Mouse (Mus musculus): Measurements from ENCODE around the gene Hist4h4. TPM values are rescaled to one million over a fixed set of nuclear protein-coding genes. Genes with fewer than 3 reads are reported as not detected.
A peak's percentile ranks its signal among the peaks of the same experiment; 100 is the strongest.

Hist4h4 gene
- polyA plus RNA-seq, 1 experiment from 2014 or later = 0.56 TPM

DNA sequence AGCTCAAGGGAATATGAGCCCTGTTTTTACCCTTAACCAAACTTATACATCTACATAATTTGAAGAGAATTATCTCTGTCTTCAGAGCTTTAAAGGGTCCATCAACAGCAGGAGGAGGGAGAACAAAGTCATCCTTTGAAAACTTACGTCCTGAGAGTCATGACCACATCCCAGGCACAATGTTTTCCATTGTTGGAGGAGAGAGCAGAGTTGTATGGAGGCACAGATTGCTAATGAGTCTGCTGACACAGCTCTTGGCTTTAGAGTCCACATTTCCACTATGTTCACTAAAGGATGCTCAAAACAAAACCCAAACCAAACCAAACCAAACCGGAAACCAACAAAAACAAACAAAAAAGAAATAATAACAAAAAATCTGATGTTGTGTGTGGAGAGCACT, 40.7 kb upstream of the Hist4h4 start:
- Histone ChIP-seq H3K27ac (ENCODE audit: low read depth, low read length) (no peak overlapping the region), H3K27me3 (ENCODE audit: control insufficient read depth, insufficient read depth, low read length) (no peaks in the 10 kb centered on the region), H3K4me1 (ENCODE audit: control insufficient read depth, insufficient read depth, low read length) (no peaks in the 10 kb centered on the region), H3K9ac (replicated peaks; ENCODE audit: low read depth, low read length) (no peak overlapping the region), H3K9me3 (ENCODE audit: control insufficient read depth, low read length) (no peaks in the 10 kb centered on the region), H3K4me3 (ENCODE audit: low read depth, low read length) (no peak overlapping the region), H3K36me3 (ENCODE audit: control insufficient read depth, insufficient read depth, low read length) (no peaks in the 10 kb centered on the region), H3K4me2 (ENCODE audit: low read depth, low read length) (no peak overlapping the region)
- WGBS = 62% methylated on average over 2 of the region's 2 CpGs
- no peak for ATAC-seq (ENCODE audit: low read depth)

DNA sequence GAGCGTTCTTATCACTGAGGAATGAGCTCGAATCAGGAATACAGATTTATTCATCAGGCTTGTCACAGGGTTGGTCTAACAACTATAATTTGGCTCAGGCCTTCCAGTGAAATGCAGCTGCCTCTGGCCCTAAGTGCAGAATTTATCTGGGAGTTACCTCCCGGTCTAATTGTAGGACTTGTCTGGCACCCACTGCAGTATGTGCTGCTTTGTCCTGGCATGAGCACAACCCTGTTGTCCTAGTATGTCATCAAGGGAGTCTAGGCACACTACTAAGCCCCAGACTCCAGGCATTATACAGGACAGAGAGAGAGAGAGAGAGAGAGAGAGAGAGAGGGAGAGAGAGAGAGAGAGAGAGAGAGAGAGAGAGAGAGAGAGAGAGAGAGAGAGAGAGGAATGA, 33.1 kb upstream of the Hist4h4 start:
- no peak overlapping the region for H3K4me2 ChIP-seq (ENCODE audit: low read depth, low read length)
- ATAC-seq (ENCODE audit: low read depth) = no peak
- H3K9me3 ChIP-seq (ENCODE audit: control insufficient read depth, low read length) = no peaks in the 10 kb centered on the region
- H3K4me1 ChIP-seq (ENCODE audit: control insufficient read depth, insufficient read depth, low read length) = no peaks in the 10 kb centered on the region
- H3K4me3 ChIP-seq (ENCODE audit: low read depth, low read length) = no peak overlapping the region
- H3K9ac ChIP-seq (replicated peaks; ENCODE audit: low read depth, low read length) = no peak overlapping the region
- WGBS = 85% methylated on average over 3 of the region's 3 CpGs
- no peak overlapping the region for H3K27ac ChIP-seq (ENCODE audit: low read depth, low read length)
- H3K27me3 ChIP-seq (ENCODE audit: control insufficient read depth, insufficient read depth, low read length) = no peaks in the 10 kb centered on the region
- H3K36me3 ChIP-seq (ENCODE audit: control insufficient read depth, insufficient read depth, low read length) = no peaks in the 10 kb centered on the region

DNA sequence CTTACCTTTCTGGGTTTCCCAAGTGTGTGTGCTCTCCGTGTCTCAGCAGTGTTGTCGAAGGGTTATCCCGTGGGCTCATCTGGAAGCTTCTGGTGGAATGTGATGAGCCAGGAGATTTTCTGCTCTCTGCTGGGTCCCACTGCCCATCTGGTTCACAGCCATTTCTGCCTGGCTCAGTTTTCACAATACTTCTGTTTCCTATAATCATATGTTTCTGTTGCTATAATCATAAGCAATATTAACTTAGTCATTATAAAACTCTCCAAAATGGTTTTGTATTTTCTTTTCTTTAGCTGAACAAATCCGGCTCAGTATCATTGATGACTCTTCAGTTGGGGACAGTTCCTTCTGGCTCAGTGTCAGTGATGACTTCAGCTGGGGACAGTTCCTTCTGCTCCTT, 31.1 kb upstream of the Hist4h4 start, which contains the start of gene Smco3:
Smco3 (minus strand) TSS at position 101 of the 400 bp plus-strand sequence.
- Histone ChIP-seq H3K9ac (replicated peaks; ENCODE audit: low read depth, low read length) (no peak within 1 kb of the TSS), H3K4me3 (ENCODE audit: low read depth, low read length) (no peak within 1 kb of the TSS), H3K27ac (ENCODE audit: low read depth, low read length) (no peak within 1 kb of the TSS), H3K4me1 (ENCODE audit: control insufficient read depth, insufficient read depth, low read length) (no peaks in the 10 kb centered on the region), H3K36me3 (ENCODE audit: control insufficient read depth, insufficient read depth, low read length) (no peaks in the 10 kb centered on the region), H3K4me2 (ENCODE audit: low read depth, low read length) (no peak within 1 kb of the TSS), H3K27me3 (ENCODE audit: control insufficient read depth, insufficient read depth, low read length) (no peaks in the 10 kb centered on the region), H3K9me3 (ENCODE audit: control insufficient read depth, low read length) (no peaks in the 10 kb centered on the region)
- 60% methylated on average over 4 of the region's 4 CpGs for WGBS
- ATAC-seq (ENCODE audit: low read depth) = no peak

DNA sequence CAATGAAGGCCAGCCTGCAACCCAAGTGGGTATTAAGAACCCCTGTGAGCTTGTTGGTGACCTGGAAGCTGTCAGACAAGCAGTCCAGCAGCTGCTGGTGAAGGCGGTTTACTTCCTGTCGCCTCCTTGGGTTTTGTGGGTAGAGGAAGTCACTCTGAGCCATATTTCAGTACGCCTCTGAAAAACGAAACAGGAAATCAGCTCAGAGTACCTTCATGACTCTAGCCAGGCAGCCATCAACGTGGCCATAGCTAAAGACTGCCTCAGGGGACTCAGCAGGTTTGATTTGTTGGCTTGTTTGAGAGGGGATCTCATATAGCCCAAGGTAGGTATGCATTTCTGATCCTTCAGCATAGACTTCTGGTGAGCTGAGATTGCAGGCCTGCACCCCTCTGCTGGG, 27.5 kb upstream of the Hist4h4 start:
- no peaks in the 10 kb centered on the region for H3K9me3 ChIP-seq (ENCODE audit: control insufficient read depth, low read length)
- no peaks in the 10 kb centered on the region for H3K36me3 ChIP-seq (ENCODE audit: control insufficient read depth, insufficient read depth, low read length)
- H3K4me2 ChIP-seq (ENCODE audit: low read depth, low read length) = no peak overlapping the region
- no peak overlapping the region for H3K27ac ChIP-seq (ENCODE audit: low read depth, low read length)
- no peaks in the 10 kb centered on the region for H3K27me3 ChIP-seq (ENCODE audit: control insufficient read depth, insufficient read depth, low read length)
- no peak overlapping the region for H3K9ac ChIP-seq (replicated peaks; ENCODE audit: low read depth, low read length)
- peaks cover 4% of the 10 kb centered on the region; the same call in 1 of the 2 replicates for H3K4me1 ChIP-seq (ENCODE audit: control insufficient read depth, insufficient read depth, low read length)
- no peak for ATAC-seq (ENCODE audit: low read depth)
- H3K4me3 ChIP-seq (ENCODE audit: low read depth, low read length) = no peak overlapping the region
- 87% methylated on average over 5 of the region's 5 CpGs for WGBS

DNA sequence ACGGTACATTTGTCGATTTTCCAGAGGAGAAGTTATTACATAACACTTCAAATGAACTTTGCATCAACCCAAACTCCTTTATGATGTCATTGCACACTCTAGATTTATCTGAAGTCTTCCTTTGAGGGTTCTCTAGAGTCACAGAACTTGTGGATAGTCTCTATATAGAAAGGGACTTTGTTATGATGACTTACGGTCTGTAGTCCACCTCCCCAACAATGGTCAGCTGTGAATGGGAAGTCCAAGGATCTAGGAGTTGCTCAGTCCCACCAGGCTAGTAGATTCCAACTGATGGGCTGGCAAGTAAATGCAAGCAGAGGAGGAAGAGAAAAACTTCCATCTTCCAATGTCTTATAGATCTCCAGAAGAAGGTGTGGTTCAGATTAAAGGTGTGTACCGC, 24.5 kb upstream of the Hist4h4 start:
- ATAC-seq (ENCODE audit: low read depth) = no peak
- peaks cover 10% of the 10 kb centered on the region for H3K36me3 ChIP-seq (ENCODE audit: control insufficient read depth, insufficient read depth, low read length)

DNA sequence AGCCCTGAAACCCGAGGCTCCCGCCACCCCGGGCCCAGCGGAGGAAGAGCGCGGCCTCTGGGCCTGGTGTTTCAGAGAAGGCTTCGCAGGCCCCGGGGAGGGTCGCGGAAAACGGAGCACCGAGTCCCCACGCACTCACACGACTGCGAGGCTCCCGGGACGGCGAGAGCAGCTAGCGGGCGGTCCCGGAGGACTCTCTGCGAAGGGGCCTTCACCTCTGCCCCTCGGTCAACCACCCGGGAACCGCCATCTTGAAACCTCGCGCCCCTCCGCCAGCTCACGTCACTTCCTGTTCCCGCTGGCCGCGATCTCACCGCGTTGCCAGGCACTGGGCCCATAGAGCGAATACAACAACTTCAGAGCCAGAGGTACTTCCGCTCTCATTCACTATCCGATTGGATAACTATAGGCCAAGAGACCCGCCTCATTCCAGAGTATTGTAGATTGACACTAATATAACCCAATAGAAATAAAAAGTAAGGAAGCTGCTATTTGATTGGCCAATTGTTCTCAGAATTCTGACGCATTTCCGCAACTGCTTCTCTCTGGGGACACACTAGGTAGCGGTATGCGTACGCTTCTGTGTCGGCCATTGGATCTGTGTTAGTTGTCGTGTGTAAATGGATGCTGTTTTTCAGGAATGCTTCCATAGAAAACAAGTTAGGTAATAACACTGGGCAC, 23.8 kb upstream of the Hist4h4 start, which contains the start of gene Wbp11:
Wbp11 (minus strand) TSS at position 353 of the 681 bp plus-strand sequence.
- peak; percentile 100 for ATAC-seq (ENCODE audit: low read depth)
- peak within 1 kb of the TSS; percentile 100 for H3K4me3 ChIP-seq (ENCODE audit: low read depth, low read length)
- WGBS = under 1% methylated on average over 45 of the region's 45 CpGs
- peak within 1 kb of the TSS; percentile 86 for H3K27ac ChIP-seq (ENCODE audit: low read depth, low read length)
- H3K36me3 ChIP-seq (ENCODE audit: control insufficient read depth, insufficient read depth, low read length) = peaks cover 10% of the 10 kb centered on the region
- peak within 1 kb of the TSS; percentile 79 for H3K4me2 ChIP-seq (ENCODE audit: low read depth, low read length)
- H3K4me1 ChIP-seq (ENCODE audit: control insufficient read depth, insufficient read depth, low read length) = peaks cover 8% of the 10 kb centered on the region; the same call in 1 of the 2 replicates
- no peaks in the 10 kb centered on the region for H3K9me3 ChIP-seq (ENCODE audit: control insufficient read depth, low read length)
- H3K9ac ChIP-seq (replicated peaks; ENCODE audit: low read depth, low read length) = peak within 1 kb of the TSS; percentile 82
- H3K27me3 ChIP-seq (ENCODE audit: control insufficient read depth, insufficient read depth, low read length) = no peaks in the 10 kb centered on the region

More for the DNA sequence above, 24.5 kb upstream of the Hist4h4 start:
- Histone ChIP-seq H3K27me3 (ENCODE audit: control insufficient read depth, insufficient read depth, low read length) (no peaks in the 10 kb centered on the region), H3K9ac (replicated peaks; ENCODE audit: low read depth, low read length) (peak overlapping the region; percentile 50), H3K9me3 (ENCODE audit: control insufficient read depth, low read length) (no peaks in the 10 kb centered on the region), H3K27ac (ENCODE audit: low read depth, low read length) (peak overlapping the region; percentile 86), H3K4me3 (ENCODE audit: low read depth, low read length) (peak overlapping the region; percentile 100), H3K4me1 (ENCODE audit: control insufficient read depth, insufficient read depth, low read length) (peaks cover 8% of the 10 kb centered on the region; the same call in 1 of the 2 replicates), H3K4me2 (ENCODE audit: low read depth, low read length) (peak overlapping the region; percentile 57)
- 35% methylated on average over 4 of the region's 4 CpGs for WGBS

DNA sequence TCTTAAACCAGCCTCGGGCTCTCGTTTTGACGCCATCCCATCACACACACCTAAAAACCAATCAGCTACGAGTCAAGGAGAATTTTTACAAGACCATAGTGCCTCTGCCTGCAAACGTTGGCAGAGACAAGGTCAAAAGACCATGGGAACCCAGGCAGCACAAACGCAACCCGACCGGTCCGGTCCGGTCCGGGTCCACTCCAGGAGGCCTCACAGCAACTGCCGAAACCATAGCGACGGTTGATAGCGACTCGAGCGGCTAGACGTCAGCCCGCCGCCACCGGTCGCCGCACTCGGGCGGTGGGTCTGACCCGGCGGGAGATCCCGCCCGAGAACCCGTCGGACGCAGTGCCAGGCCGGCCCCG, 23.3 kb upstream of the Hist4h4 start, which contains the start of gene BC049715:
BC049715 (plus strand) TSS at position 111 of the 365 bp plus-strand sequence.
- Histone ChIP-seq H3K4me1 (ENCODE audit: control insufficient read depth, insufficient read depth, low read length) (peaks cover 8% of the 10 kb centered on the region; the same call in 1 of the 2 replicates), H3K27ac (ENCODE audit: low read depth, low read length) (peak within 1 kb of the TSS; percentile 86), H3K27me3 (ENCODE audit: control insufficient read depth, insufficient read depth, low read length) (no peaks in the 10 kb centered on the region), H3K9ac (replicated peaks; ENCODE audit: low read depth, low read length) (peak within 1 kb of the TSS; percentile 82), H3K9me3 (ENCODE audit: control insufficient read depth, low read length) (no peaks in the 10 kb centered on the region), H3K4me2 (ENCODE audit: low read depth, low read length) (peak within 1 kb of the TSS; percentile 79), H3K36me3 (ENCODE audit: control insufficient read depth, insufficient read depth, low read length) (peaks cover 14% of the 10 kb centered on the region), H3K4me3 (ENCODE audit: low read depth, low read length) (peak within 1 kb of the TSS; percentile 100)
- ATAC-seq (ENCODE audit: low read depth) = no peak; the same call in 1 of the 2 replicates
- WGBS = 0% methylated on average over 34 of the region's 34 CpGs

DNA sequence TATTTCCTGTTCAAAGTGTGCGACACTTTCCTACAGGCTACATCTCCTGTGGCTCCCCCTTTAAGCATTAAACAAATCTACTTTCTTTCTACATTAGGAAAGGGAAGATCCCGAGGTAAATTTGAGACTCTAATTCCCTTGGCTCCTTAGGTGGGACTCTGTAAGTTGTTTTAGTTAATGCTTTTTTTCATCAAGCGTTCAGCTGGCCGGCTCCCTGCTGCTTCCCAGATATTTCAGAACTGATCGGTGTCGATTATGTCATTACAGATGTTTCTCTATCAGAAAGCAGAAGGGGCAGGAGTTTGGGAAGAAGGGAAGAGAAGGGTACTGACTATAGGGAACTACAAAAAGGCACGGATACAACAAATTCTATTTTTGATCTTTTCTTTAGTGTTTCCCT, 22.9 kb upstream of the Hist4h4 start:
- WGBS = 25% methylated on average over 7 of the region's 7 CpGs
- H3K4me3 ChIP-seq (ENCODE audit: low read depth, low read length) = peak overlapping the region; percentile 100
- H3K4me2 ChIP-seq (ENCODE audit: low read depth, low read length) = peak overlapping the region; percentile 79
- H3K9me3 ChIP-seq (ENCODE audit: control insufficient read depth, low read length) = no peaks in the 10 kb centered on the region
- H3K27ac ChIP-seq (ENCODE audit: low read depth, low read length) = no peak overlapping the region
- H3K36me3 ChIP-seq (ENCODE audit: control insufficient read depth, insufficient read depth, low read length) = peaks cover 17% of the 10 kb centered on the region
- no peaks in the 10 kb centered on the region for H3K27me3 ChIP-seq (ENCODE audit: control insufficient read depth, insufficient read depth, low read length)
- peaks cover 8% of the 10 kb centered on the region; the same call in 1 of the 2 replicates for H3K4me1 ChIP-seq (ENCODE audit: control insufficient read depth, insufficient read depth, low read length)
- no peak for ATAC-seq (ENCODE audit: low read depth)
- H3K9ac ChIP-seq (replicated peaks; ENCODE audit: low read depth, low read length) = peak overlapping the region; percentile 82

DNA sequence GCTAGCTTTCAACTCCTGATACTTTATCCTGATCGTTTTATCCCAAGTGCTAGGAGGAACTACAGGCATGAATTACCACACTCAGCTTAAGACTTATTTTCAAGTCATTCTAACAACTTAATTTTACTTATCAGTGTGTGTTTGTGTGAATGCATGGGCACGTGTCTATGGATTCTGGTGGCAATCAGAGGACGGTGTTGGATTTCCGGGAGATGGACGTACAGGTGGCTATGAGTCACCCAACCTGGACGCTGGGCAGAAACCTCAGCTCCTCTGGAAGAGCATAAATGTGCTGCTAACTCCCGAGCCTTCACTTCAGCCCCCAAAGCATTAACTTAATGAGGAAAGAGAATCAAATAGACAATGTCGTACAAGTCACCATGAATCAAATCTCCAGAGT, 20.8 kb upstream of the Hist4h4 start:
- 96% methylated on average over 8 of the region's 8 CpGs for whole genome bisulfite sequencing

More for the DNA sequence above, 20.8 kb upstream of the Hist4h4 start:
- no peak for ATAC-seq (ENCODE audit: low read depth)
- Histone ChIP-seq H3K36me3 (ENCODE audit: control insufficient read depth, insufficient read depth, low read length) (peaks cover 37% of the 10 kb centered on the region), H3K9ac (replicated peaks; ENCODE audit: low read depth, low read length) (no peak overlapping the region), H3K4me1 (ENCODE audit: control insufficient read depth, insufficient read depth, low read length) (peaks cover 8% of the 10 kb centered on the region; the same call in 1 of the 2 replicates), H3K9me3 (ENCODE audit: control insufficient read depth, low read length) (no peaks in the 10 kb centered on the region), H3K27me3 (ENCODE audit: control insufficient read depth, insufficient read depth, low read length) (no peaks in the 10 kb centered on the region), H3K27ac (ENCODE audit: low read depth, low read length) (no peak overlapping the region), H3K4me2 (ENCODE audit: low read depth, low read length) (no peak overlapping the region), H3K4me3 (ENCODE audit: low read depth, low read length) (no peak overlapping the region)

All from neural tube, embryonic 14.5 days (tissue).